Mouse (Mus musculus) retina, postnatal 1 day (tissue): ENCODE data around the gene Gm9970.

Source experiments
- DNase-seq: peaks from one replicate; pipeline ENCODE4 v3.0.0-alpha.2; 2012

Gm9970 gene

DNA sequence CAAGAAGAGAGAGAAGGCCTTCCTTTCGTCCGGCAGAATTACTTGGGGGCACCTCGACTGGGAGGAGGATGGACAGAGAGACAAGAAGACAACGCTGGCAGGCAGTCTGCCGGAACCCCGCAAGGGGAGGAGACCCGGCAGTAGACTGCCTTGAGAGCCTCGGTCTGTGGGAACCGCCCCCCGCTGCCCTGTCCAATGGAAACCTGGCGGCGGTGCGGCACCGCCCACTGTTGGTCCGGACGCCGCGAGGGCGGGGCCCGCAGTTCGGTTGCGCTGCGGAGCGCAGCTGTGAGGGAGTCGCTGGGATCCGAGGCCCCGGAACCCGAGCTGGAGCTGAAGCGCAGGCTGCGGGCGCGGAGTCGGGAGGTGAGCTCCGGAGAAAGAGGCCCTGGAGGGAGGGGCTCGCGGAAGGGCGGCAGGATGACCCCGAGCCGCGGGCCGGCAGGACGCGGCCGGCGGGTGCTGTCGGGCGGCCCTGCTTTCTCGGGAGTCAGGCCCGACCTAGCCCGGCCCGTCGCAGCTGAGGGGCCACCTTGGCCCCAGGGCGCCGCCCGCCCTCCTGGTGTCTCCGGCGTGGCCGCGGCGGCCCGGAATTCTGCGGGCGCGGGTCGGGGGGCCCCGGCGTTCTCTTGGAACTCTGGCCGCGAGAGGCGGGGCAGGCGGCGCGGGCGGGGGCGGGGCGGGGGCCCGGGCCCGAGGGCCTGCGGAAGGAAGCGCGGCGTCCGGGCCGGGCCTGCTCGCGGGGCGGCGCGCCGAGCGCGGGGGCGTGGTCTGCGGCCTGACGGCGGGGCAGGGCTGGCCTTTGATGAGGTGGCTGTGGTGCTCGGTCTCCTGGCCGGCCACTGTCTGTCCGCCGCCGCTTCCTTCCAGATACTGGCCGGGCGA, at the start of gene Gm9970, which contains the start of gene Nrbp1:
Gene Gm9970 (minus strand): TSS at position 596 of the 885 bp plus-strand sequence.
Gene Nrbp1 (plus strand): TSS at position 228 of the 885 bp plus-strand sequence.
- peak; percentile 97 for DNase-seq

- peak; percentile 17 for DNase-seq
Observed at GRCm38 (mm10) chr5:31289626-31290230, 48.7 kb upstream of the Gm9970 start.

GRCm38 (mm10) chr5:31288655-31289054, 47.6 kb upstream of the Gm9970 start:
- DNase-seq = no peak

DNA sequence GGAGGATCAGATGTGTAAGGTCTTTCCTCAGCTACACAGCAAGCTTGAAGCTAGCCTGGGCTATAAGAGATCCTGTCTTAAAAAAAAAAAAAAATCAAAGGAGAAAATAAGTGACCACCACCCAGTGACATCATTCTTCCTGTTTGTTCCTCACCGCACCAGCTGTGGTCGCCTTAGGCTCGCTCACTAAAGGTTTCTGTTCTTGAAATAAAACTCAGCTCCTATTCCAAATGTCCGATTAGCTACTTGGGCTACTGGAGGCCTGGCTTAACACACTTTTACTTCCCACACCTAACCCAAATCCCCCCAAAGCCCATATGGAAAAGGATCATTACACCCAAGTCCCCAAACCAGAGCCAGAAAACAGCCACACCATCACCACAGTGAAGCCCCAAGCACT, 47.2 kb upstream of the Gm9970 start:
- DNase-seq = no peak

DNA sequence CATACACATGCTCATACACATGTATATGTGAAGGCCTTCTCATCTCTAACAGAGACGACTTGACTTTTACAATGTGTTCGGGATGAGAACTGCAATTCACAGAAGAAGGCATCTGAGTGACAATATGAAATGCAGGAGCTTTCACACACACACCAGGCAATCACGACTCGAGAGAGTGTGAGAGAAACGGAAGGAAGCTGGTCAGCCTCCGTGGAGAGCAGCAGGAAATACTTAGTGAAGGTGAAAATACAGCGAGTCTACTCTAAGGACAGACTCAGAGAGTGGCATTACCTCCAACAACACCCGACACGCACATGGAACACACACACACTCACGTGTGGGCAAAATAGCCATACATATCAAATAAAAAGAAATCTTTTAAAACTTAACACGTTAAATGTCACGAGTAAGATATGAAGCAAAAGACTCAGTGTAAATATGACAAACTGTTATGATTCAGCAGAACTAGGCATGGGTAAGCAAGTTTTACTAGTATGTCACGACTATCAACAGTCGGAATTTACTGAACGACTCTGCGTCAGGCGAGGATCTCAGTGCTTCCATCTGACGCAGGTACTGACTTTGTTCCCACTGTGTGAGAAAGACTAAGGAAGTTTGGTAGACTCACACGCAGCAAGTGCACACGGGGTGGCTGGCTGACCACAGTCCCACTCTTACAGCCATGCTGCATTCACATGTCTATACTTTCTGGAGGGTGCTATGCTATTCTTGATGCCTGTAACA, 38.4 kb upstream of the Gm9970 start:
- DNase-seq = no peak

GRCm38 (mm10) chr5:31273018-31273417, 32.0 kb upstream of the Gm9970 start:
- no peak for DNase-seq

GRCm38 (mm10) chr5:31267686-31268085, 26.7 kb upstream of the Gm9970 start:
- peak; percentile 51 for DNase-seq

DNA sequence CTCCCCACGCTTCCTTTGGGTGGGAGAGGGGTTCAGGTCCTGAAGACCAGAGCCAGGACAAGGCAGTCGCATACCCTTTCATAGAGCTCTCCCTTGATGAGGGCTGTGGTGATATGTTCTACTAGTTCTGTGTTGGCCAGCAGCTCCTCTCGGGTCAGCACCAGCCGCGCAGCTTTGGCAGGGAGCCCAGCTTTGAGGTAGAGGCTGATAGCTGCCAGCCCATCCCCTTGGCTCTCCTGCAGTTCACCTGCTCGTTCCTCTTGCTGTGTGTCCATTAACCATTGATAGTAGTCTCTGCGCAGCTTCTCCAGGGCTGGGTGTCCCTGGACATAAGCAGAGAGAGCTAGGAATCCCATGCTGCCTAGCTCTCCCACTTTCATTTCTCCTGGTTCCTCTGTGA, 25.1 kb upstream of the Gm9970 start:
- no peak for DNase-seq

GRCm38 (mm10) chr5:31257616-31258015, 16.6 kb upstream of the Gm9970 start:
- no peak for DNase-seq

DNA sequence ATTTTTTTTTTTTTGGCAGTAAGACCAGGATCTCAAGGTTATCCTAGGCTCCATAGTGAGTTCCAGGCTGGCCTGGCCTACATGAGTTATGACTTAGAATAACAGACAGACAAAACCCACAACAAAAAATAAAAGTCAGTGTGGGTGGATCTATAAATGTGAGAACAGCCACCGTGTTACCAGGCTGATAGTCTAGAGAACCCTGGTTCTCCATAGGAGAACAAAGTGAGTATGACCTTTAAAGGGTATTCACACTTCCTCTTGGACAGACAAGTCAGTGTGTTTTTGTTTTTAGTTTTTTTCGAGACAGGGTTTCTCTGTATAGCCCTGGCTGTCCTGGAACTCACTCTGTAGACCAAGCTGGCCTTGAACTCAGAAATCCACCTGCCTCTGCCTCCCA, 14.9 kb upstream of the Gm9970 start:
- DNase-seq = no peak

GRCm38 (mm10) chr5:31255381-31255780, 14.3 kb upstream of the Gm9970 start:
- DNase-seq = no peak

DNA sequence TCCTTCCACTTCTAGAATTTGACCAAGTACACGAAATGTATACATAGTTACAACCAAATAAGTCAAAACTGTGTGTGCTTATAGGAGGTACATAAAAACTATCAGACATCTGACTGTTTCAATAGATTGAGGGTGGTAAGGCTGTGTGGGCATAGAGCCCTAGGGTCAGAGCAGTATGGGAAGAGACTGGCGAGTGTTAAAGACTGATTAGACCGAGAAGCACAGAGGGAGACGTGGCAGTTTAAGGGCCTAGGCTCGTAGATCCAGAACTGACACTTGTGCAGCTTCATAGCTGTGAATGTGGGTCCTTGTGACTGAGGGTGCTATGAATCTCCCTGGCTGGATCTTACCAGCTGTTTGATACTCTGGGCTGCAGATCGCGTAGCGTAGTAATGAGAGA, 13.9 kb upstream of the Gm9970 start:
- no peak for DNase-seq

DNA sequence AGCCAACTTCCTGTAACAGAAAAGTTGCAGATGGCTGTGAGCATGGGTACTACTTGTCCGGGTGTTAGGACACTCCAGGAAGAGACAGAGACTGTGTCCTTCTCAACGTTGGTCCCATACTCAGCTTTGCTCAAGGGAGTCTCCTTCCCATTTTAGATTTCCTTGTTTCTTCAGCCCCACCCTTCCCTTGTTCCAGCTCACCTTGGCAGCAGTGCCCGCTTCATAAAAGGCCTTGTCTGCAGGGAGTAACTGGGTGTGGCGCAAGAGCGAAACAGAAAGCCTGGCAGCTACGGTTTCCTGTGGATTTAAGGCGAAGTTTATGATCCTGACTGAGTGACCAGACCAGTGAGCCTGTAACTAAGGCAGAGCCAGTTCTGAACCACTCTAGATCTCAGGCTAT, 13.4 kb upstream of the Gm9970 start:
- DNase-seq = no peak

DNA sequence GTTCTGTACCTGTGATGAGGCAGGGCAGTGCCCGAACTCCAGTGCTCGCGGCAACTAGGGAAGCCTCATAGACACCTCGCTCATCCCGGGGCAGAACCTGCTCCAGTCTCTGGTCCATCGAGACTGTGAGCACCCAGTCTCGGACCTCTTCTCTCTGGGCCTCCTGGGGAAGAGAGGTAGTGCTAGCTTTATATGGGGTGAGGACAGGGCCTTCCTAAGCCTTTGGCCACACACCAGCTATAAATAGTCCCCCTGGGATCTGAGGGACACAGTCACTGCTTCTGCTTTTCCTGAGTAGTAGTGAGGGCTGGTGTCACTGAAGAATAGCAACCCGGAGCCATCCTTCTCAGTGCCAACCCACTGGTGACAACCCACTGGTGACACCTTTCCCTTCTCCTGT, 12.8 kb upstream of the Gm9970 start:
- DNase-seq = no peak

DNA sequence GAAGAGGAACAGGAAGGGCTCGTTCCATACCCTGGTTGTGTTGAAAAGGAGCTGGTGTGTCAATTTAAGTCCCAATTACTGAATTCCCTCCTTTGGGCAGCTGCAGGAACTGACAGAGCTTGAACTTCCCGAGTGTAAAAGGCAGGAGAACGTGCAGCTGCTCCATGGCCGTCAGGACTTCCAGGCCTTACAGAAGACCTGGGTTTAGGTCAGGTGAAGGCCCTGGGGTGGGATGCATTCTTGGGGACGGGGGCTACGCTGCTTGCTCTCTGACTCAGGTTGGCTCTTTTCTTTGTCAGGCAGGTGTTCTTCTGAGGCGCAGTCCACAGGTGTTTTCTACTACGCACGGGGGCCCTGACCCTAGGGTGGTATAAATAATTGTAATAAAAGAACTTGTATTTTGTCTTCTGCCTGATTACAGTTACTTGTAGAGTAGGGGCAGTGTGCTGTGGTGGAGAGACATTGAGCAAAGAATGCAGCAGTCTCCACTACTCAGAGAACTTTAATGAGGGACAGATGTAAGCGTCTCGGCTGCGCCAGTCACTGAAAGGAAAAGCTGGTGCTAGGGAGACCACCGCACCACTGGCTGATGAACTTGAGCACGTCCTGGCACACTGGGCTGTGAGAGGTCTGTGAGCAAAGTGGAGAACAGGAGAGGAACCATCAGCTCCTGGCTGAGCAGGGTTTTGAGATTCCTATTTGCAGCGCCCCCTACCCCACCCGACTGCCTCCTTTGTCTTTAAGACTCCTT, 11.9 kb upstream of the Gm9970 start:
- no peak for DNase-seq

GRCm38 (mm10) chr5:31252151-31252550, 11.1 kb upstream of the Gm9970 start:
- DNase-seq = no peak

GRCm38 (mm10) chr5:31251541-31252101, 10.6 kb upstream of the Gm9970 start, which contains the start of gene Krtcap3:
Gene Krtcap3 (plus strand): TSS chr5:31251691.
- peak; percentile 43 for DNase-seq

DNA sequence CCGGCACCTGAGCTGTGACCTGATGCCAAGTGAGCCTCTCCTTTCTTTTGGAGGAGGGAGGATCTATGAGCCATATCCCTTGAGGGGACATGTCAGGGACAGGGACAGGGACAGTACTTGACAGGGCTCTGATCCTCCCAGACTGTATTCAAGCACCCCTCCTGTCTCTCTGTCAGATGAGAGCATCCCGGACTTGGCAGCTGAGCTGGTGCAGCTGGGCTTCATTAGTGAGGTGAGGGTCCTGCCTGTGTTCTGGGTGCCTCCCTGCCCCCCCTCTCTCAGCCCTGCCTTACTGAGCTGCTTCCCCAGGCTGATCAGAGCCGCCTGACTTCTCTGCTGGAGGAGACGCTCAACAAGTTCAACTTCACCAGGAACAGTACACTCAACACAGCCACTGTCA, 9.7 kb upstream of the Gm9970 start:
- DNase-seq = peak; percentile 7

DNA sequence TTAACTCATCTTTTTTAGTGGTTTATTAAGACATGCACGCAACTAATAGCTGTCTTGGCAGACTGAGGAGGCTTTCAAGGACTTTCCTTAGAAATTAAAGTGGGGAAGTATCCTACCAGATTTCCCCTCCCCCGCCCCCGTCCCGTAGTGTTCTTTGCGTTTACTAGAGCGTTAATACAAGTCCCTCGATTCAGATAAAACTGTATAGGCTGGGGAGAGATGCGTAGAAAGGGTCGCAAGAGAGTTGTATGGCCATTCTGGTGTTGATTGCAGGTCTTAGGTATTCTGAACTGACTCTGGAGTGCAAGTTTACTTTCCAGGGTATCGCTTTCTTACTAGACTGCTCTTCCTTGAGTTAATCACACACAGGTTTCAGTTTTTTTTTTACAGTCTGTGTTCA, 1.2 kb upstream of the Gm9970 start:
- no peak for DNase-seq

DNA sequence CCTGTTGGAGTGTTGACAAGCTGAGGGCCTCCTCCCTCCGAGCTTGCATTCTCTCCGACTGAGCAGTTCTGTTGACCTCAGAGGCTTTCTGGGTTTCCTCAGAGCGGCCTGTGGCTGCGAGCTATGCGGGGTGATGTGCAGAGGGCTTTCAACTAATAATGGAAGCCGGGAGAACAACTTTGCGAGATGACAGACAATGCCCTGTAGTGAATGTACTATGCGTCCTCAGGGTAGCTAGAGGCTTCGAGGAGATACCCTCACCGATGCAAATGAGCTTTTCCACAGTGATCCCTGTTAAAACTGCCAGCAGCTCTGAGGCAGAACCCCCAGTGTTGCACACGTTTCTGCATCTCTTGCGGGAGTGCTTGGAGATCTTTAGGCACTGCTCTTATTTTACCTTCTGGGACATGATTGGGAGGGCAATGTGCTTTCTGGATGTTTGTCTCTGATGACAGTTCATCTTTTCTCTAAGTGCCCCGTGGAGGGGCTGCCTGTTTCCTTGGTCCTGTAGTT, 546 bp upstream of the Gm9970 start:
- DNase-seq = no peak

DNA sequence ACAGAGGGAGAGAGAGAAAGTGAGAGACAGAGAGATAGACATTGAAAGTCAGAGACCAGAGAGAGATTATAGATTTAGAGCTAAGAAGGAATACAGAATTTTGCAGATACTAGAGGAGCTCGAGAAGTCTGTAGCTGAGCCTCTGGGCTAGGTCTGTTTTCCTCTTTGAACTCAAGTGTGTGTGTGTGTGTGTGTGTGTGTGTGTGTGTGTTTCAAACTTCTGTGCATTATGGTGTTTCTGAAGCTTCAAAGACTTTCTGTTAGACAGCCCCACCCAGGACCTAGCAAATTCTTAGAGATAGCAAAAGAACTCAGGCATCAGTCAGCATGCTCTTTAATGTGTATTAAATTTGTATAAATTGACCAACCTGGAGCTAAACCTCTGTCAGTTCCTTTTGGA, 14.4 kb downstream of the Gm9970 start:
- DNase-seq = no peak

- no peak for DNase-seq
Observed at GRCm38 (mm10) chr5:31222696-31223095, 18.3 kb downstream of the Gm9970 start.
